Mouse (Mus musculus): ENCODE measurements around the gene Gucy2d.

The Gucy2d gene

DNA sequence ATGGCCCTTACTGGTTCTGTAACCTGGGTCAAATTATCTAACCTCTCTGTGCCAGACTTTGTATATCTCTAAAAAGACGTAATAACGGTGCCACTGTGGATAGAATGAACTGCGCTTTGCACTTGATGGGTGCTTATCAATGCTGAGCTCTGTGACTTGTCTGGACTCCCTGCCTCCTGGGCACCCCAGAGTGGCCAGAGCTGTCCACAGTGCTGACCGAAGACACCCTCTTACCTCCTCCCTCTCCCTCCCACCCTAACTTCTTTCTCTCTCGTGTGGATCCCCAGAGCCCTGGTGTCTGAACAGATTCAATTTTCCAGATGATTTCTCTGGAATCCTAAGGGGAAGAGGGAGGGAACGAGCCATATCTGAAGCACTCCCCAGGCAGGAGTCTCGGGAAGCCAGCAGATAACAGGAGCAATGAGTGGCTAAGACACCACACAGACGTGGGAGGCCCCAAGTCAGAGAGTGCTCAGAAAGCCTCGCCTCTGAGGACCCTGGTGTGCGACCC, at the start of gene Gucy2d:
Gene Gucy2d, plus strand, starts transcription at position 461 of the 511 bp plus-strand sequence.
- no peak for DNase-seq (ENCODE audit: low spot score in 2 of 2)

DNA sequence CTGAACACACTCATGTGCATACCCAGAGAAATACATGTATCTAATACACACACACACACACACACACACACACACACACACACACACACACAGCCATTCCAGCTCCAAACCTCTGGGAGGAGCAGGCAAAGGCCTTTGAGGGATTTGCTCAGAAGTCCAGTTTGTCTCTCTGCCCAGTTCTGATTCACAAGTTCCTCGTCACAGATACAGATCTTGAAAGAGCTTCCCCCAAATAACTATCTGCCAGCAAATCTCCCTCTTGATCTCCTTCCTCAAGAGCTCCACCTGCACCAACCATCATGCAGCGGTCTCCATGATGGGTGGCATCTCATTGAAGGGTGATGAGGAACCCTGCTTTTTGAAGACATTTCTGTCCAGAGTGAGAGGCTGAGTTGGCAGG, 49.7 kb upstream of the Gucy2d start:
- DNase-seq (ENCODE audit: low spot score in 2 of 2), result no peak

DNA sequence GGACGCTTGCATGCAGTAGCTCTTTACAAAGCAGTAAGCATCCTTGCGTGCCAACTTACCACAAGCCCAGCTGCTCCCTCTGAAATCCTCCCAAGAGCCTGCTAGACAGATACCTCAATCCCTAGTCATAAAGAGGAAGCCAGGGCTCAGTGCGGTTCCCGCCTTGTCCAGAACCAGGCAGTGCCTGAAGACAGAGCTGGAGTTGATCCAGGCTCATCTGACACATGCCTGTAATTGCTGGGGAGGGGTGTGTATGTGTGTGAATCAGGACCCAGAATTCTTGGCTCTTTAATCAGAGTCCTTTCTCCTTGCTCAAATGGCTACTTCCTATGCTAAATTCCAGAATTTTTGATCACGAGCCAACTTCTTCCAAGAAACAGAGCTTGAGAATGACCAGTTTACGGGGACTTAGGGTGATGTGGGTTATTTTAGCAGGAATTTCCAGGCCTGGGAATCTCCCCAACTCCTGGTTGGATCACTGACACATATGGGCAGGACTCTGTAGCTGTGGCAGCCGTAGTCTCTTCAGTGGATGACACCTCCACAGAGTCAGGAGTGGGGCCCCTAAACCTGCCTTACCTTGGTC, 48.8 kb upstream of the Gucy2d start:
- no peak for DNase-seq (ENCODE audit: low spot score in 2 of 2)

DNA sequence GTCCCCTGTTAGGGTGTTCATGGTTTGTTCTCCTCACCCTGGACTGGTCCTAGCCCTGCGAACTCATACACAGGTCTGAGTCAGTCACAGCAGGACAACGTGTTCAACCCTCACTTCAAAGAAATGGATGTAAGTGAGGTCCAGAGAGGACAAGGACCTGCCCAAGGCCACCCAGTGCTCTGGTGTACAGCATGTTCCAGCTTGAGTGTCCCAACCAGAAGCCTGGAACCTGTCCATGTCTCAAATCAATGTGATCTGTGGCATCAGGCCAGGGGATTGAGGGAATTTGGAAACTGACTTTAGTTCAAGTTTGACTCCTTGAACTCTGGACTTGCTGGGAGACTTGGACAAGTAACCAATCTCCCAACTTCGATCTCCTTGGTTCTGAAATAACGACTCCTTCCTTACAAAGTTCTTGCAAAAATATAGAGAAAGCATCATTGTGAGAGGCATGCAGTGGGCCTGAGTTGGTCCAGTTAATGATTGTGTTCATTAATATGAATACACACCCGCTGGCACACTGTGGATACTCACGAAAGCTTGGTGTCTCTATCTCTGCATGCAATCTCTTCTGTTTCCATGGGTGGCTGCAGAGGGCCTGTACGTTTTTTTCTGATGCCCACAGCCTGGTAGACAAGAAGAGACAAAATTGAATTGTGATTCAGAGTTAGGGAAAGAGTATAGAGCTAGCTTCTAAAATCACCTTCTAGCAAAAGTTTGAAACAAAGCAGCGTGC, 47.6 kb upstream of the Gucy2d start:
- no peak for DNase-seq (ENCODE audit: low spot score in 2 of 2)

DNA sequence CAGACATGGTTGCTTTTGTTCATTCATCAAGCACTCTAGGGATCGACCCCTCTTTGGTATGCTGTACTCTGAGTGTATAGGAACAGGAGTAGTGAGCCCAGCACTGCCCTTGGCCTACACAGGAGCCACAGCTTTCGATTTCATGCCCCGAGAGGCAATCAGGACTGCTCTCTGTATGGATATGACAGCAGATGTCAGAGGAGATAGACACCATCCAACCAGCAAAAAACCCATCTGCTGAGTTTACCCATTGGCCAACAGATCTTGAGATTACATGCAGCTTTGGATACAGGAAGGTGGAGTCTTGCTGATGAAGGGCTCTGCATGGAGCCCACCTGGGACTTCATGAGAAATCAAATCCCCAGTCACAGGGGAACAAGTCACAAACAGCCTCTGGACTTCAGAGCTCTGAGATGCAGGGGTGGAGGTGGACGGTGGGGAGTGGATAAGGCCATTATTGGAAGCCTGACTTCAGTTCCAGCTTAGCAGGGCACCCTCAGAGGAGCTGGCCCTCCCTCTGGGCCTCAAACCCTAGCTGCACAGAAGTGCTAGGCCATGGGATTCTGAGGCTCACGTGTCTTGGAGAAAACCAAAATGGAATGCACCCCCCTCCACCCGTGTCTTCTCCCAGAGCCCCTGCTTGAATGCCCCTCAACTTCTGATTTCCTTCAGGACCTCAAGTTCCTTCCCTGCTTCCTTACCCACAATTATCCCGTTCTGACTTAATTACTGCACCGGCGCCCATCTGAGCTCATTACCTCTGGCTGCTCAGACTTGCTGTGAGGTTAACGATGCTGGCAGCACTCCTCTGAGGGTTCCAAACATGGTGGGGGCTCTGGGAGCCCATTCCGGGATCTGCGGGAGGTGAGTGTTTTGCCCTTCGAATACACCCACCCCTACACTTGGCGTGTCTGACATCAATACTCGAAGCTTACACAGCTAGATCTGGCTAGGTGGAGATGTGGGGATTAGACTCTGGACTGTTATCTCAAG, 37.3 kb upstream of the Gucy2d start:
- DNase-seq (ENCODE audit: low spot score in 2 of 2), result no peak

DNA sequence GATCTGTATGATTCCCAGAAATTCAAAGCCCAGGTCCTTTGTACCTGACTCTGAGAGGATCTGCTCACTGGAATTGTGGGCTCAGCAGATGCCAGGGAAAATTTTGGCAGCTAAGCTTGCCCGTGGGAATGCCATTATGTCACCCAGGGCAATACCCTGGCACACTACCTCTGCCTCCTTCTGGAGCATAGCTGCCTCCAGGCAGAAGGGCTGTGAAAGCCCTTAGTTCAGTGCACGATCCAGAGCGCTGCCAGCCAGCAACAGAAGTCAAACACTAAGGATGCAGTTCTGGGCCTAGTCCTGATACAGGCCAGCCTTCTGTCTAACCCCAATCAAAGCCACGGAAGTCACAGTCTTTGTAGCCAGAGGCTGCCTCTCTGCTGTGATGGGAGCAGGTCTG, 36.2 kb upstream of the Gucy2d start:
- no peak for DNase-seq (ENCODE audit: low spot score in 2 of 2)

DNA sequence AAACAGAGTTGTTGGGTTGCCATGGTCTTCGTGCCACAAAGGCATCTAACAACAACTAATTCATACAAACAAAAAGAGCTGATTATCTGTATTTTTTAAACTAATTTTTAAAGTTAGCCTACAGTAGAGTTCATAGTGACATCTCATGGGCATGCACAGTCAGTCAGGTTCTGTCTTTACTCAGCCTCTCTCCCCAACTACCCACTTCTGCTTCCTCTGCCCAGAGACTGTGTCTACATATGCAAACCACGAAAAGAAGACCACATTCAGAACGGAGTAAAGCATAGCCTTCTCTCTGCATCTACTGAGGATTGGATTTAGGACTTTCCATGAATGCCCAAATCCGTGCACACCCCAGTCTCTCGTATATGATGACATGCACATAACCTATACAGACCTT, 32.6 kb upstream of the Gucy2d start:
- no peak for DNase-seq (ENCODE audit: low spot score in 2 of 2)

DNA sequence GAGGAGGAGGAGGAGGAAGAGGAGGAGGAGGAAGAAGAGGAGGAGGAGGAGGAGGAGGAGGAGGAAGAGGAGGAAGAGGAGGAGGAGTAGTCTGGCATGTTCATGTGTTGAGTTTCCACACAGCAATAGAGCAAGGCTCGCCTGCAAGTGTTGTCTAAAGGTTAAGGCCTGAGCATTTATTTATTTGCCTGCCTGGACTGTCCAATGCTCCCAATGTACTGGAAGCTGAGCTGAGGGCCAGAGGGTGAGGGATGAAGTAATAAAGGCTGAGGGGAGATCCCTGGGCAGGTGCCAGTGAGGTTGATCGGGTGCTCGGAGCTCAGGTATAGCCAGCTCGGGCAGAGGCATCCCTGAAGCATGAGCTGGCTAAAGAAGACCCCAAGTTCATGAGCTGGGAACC, 27.1 kb upstream of the Gucy2d start:
- no peak for DNase-seq (ENCODE audit: low spot score in 2 of 2)

DNA sequence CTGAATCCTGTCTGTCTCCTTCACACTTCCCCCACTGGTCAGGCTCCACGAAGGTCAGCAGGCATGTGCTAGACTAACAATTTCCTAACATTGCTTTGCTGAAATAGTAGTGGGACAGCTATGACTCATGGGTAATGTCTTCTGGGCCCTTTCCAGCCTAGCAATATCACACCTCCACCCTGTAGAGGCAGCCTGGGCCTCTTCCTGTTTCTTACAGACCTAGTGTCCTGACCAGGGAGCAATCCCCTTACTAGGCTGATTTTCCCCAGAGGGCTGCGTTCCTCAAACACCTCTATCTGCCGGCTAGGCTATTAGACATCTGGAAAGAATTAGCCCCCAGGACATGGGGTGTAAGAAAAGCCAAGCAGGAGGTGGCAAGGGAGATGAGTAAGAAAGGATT, 24.7 kb upstream of the Gucy2d start:
- DNase-seq (ENCODE audit: low spot score in 2 of 2), result no peak

DNA sequence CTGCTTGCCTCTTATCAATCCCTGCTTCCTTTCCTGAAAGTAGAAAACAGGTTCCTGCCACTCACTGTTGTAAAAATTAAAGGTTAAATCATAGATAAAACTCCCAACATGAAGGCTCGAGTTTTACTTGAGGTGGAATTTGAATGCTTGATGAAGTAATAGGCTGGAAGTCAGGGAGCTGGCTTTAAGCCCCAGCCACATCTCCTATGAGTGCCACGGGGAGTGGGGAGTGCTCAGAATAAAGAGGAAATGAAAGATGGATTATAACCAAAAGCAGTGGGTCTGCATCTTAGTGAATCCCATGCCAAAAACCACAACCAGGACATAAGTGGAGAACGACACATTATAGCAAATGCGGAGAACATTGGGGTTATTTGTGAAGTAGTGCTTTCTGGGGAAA, 24.2 kb upstream of the Gucy2d start:
- no peak for DNase-seq (ENCODE audit: low spot score in 2 of 2)

DNA sequence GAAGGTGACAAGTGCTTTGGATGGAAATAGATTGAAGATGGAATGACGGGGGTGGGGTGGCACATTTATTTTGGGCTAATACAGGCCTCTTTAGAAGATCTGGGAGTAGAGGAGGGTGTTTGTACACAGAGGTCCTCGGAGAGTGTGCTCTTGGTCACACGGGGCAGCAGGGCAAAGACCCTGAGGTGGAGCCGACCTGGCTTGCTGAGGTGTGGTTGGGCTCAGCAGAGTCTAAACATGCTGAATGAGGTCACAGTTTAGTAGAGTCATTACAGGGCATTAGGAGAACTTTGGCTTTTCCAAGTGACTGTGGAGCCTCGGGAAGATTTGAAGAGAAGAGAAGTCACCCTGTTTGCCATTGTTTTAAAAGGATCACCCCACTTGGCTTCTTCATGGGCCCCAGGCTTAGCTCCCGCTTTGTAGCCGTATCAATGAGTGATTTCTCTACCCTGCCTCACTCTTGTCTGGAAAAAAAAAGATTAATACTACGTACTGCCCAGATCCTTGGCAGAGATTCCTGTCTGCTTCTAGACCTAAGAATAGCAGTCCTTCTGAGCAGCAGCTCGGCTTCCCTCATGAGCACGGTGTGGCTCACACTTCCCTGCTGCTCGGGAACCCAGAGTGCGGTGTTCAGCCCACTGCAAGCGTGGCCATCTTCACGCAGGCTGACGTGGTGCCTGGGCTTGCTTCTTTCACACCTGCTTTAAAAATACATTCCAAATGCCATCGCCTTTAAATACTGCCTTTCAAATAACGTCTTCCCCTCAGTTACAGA, 22.0 kb upstream of the Gucy2d start:
- no peak for DNase-seq (ENCODE audit: low spot score in 2 of 2)

DNA sequence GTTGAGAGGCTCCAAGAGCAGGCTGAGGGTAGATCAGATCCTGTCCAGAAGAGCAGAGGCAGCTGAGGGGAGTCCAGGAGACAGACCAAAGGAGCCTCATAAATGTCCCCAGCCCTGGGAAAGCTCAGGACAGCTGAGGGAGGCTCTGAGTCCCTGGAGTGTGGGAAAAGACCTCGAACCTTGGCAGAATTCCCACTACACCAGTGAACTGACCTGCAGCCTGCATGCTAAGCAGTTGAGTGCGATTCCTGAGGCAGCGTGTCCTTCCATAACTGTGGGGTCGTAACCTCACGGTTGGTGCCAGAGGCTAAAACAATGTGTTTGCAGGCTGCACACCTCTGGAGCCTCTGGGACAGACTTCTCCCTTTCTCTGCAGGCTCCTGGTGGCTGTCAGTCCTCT, 20.9 kb upstream of the Gucy2d start:
- DNase-seq (ENCODE audit: low spot score in 2 of 2), result no peak

DNA sequence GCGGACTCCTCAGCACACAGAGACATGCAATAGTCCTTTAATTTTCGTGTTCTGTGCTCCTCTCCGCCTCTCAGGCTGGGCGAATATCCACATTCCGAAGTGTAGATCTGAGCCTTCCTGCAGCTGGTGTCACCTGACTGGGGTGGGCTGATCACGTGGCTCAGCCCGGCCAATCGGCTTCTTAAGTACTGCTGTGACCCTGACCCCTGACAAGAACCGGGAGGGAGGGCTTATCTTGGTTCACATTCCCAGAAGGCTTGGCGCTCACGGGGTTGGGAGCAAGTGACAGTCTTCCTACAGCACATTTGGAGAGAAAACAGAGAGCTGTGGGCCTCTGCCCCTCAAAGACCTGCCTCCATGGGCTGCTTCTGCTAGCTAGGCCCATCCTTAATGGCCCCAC, 16.7 kb upstream of the Gucy2d start:
- no peak for DNase-seq (ENCODE audit: low spot score in 2 of 2)

DNA sequence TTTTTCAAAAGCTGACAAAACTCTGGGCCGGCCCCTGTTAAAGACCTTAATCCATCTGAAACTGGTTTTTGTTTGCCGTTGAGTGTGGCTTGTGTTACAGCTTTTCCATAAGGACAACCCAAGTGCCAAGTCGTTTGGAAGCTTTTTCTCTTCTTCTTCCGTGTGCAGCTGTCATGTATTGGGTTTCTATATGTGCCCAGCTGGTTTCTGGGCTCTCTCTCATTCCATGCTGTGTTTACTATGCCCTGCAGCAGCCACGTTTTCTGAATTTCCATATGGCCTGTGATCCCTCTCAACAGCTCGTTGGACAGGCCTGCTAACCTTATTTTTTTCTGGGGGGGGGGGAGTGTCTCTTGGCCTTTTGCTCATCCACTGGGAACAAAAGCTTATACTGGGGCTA, 15.8 kb upstream of the Gucy2d start:
- DNase-seq (ENCODE audit: low spot score in 2 of 2), result no peak

DNA sequence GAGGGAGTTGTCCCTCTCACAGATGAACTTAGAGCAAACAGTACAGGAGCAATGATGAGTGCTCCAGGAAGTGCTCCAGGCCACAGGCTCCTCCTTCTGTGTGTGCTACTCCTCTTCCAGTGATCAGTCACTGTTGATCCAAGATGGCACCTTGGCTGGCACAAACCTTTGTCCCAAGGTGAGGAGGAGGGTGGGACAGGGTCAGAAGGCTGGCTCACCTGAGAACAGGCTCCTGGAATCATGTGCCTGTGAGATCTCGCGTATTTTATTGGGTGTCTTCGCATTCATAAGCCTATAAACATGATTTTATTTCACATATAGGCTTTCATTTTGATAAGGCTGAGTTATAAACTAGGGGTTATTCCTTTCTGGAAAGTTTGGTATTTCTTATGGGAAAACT, 14.7 kb upstream of the Gucy2d start:
- no peak for DNase-seq (ENCODE audit: low spot score in 2 of 2)

DNA sequence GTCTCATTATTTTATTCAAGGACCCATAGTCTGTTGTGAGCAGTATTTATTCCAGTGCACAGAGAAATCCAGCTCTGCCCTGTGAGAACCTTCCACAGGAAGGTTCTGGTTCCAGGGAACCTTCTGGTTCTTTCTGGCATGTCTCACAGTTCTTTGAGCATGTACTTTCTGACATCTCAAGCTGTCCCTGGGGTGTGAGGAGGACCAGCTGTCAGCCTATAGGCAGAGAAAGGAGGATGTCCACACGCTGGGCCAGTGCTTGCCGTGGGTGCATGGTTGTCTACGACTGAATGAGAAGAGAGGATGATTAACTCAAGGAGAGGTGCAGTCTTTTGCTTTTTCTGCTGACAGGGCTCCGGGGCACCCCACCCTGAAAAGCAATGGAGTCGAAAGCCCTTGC, 13.6 kb upstream of the Gucy2d start:
- DNase-seq (ENCODE audit: low spot score in 2 of 2), result no peak

DNA sequence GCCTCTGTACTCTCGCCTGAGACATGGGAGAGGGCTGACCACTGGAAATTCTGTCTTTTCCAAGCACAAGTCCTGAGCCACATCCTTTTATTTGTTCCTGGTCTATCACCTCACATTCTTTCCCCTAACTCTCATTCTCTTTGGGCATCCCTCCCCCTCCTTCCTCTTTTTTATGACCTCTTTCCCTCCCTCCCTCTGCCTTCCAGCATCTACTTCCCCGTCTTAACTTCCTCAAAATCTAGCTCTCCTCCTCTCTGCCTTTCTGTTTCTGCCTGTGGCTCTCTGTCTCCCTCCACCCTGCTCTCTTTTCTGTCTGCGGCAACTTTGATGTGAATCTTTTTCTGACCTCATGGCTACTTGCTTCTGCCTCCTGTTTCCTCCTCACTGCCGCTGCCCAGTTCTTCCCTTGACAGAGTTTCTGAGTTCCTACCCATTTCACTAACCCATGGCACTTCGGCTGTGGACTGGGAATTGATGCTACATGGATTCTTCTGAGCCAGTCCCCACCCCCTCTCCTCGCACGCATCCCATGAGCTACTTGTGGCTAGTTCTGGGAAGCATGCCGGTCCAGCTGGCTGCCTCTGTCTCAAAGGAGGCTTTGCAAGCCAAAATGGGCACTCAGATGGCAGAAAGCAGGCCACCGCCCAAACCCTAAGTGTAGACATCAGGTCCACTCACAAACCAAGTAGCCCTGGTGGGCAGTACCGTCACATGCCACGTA, 12.9 kb upstream of the Gucy2d start:
- DNase-seq (ENCODE audit: low spot score in 2 of 2), result no peak

DNA sequence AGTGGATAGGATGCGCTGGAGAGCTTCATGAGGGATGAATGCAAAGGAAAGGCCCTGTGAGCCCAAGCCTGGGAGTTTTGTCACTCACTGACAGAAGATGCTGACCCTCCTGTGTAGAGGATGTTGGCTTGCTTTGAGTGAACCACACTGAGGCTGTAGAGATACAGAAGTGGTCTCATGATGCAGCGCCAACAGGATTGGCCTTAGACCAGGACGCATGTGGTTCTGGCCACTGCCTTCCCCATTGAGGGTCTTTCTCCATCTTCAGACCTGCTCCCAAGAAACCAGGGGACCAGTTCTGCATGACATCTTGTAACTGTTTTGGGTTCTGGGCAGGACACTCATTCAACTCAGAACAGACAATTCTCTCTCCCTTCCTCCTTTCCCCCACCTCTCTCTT, 10.6 kb upstream of the Gucy2d start:
- DNase-seq (ENCODE audit: low spot score in 2 of 2), result no peak

DNA sequence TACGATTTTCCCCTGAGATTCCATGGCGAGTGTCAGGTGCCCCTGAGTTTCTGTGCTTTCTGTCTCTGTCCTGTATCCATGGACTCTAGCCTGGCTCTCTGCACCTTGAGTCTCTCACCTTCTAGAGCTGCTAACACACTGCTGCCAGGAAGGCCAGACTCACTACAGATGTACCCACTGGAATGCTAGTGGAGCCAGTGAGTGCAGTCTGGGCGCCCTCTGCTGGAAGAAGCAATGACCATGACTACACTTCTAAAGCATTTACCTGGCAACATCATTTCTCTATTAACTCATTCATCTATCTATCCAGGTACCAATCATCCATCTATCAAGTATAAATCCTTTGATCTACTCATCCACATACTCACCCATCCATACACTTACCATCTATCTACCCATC, 9.4 kb upstream of the Gucy2d start:
- peak in 1 of 2 experiments; percentile 16 for DNase-seq (ENCODE audit: low spot score in 2 of 2)

DNA sequence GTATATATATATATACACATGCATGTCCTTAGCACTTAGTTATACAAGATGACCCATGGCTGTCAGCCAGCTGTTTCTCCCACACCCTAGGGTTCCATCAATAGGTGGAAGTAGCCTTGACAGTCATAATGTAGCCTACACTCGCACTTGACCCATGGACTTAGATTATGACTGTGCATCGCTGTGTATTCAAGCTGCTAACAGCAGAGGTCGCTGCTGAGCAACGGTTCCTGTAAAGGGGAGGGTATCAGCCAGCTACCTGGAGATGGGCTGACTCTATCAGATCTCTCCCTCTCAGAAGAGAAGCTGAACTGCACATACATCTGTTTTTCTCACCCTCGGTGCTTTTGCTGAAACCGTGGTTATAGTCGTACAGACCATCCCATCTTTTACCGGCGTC, 2.6 kb upstream of the Gucy2d start:
- DNase-seq (ENCODE audit: low spot score in 2 of 2), result peak in 1 of 2 experiments; percentile 30

DNA sequence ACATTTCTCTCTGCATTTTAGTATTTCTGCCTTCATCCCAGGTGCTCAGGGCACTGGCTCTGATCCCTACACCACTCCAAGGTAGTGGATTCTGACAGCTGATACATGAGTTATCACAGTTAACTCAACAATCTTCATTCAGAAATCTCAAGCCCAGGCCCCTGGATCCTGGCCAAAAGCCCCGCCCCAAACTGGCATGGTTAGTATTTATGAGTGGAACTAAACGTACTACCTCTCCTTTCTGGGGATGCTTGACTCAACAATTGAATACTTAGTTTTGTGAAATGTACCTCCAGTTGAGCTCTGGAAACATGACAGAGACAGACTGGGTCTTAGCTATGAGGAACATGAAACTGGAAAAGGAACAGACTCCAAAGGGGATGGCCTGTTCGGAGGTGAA, 6.7 kb downstream of the Gucy2d start:
- no peak for DNase-seq (ENCODE audit: low spot score in 2 of 2)
